Mouse (Mus musculus): ENCODE data around the gene Vps13c.

DNA sequence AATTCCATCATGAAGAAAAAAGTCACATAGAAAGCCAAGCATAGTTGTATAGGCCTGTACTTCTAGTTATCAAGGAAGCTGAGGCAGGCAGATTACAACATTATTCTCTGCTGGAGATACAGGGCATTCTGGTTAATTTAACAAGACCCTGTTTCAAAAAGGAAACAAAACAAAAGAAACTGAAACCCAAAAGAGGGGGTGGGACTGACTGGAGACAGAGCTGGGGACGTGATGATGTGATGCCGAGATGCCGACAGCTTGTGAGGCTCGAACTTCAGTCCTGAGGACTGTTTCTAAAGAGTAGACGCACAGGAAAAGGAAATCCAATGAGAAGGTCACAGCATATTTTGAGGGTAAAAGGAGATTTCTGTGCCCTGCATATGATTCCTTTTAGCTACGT lies 64.2 kb downstream of the Vps13c start:
- no peak for TF ChIP-seq POLR2A (IDR thresholded peaks at IDR 0.05; ENCODE audit: insufficient read depth, low read length)
- no peak for TF ChIP-seq CTCF (IDR thresholded peaks at IDR 0.05; ENCODE audit: low read depth, low read length)
